Mouse (Mus musculus) liver, embryonic 15.5 days (tissue): ENCODE results near the gene Agpat1. TPM values are rescaled to one million over a fixed set of nuclear protein-coding genes. Genes with fewer than 3 reads are reported as not detected.

ENCODE experiments used
- ATAC-seq: fragments of 200-750 bp; cut with Nextera tagmentation; 2 replicates; pipeline ENCODE4 v1.8.0; 2017; ENCODE audit warnings: moderate number of reproducible peaks, mild to moderate bottlenecking, moderate library complexity; ENCODE audit not compliant: insufficient read depth
- H3K27ac ChIP-seq: fragments of 300-500 bp; sonication (generic); replicated peaks from 2 replicates; pipeline ENCODE4 v1.5.1; 2015; ENCODE audit warnings: mild to moderate bottlenecking, inconsistent platforms
- H3K27me3 ChIP-seq: fragments of 300-500 bp; sonication (generic); 2 replicates; pipeline ENCODE4 v1.6.1; 2015; ENCODE audit warnings: mild to moderate bottlenecking, inconsistent platforms
- H3K36me3 ChIP-seq: fragments of 300-500 bp; sonication (generic); replicated peaks from 2 replicates; pipeline ENCODE4 v1.6.1; 2015; ENCODE audit warnings: moderate library complexity, mild to moderate bottlenecking, inconsistent platforms
- H3K4me1 ChIP-seq: fragments of 300-500 bp; sonication (generic); replicated peaks from 2 replicates; pipeline ENCODE4 v1.6.1; 2015; ENCODE audit warnings: inconsistent platforms
- H3K4me2 ChIP-seq: fragments of 300-500 bp; sonication (generic); 2 replicates; pipeline ENCODE4 v1.6.1; 2015; ENCODE audit warnings: moderate library complexity, mild to moderate bottlenecking, inconsistent platforms
- H3K4me3 ChIP-seq: fragments of 300-500 bp; sonication (generic); replicated peaks from 2 replicates; pipeline ENCODE4 v1.5.1; 2015; ENCODE audit warnings: mild to moderate bottlenecking, inconsistent platforms
- H3K9ac ChIP-seq: fragments of 300-500 bp; sonication (generic); 2 replicates; pipeline ENCODE4 v1.6.1; 2015; ENCODE audit warnings: moderate library complexity, mild to moderate bottlenecking, inconsistent platforms
- H3K9me3 ChIP-seq: fragments of 300-500 bp; sonication (generic); replicated peaks from 2 replicates; pipeline ENCODE4 v1.6.1; 2016; ENCODE audit warnings: inconsistent platforms
- whole genome bisulfite sequencing: fragments of 180-500 bp; shearing (Covaris S2); methylation state at CpG from one replicate; pipeline ENCODE4 v1.1.7; 2015; ENCODE audit warnings: mixed read lengths; ENCODE audit not compliant: insufficient replicate concordance; 5-methylcytosine and 5-hydroxymethylcytosine counted together
- polyA plus RNA-seq: library from polyadenylated mRNA; unstranded; fragments of >200 nt; fragmentation: Nextera tagmentation; extraction: Ambion mirVana; gene quantifications from 2 replicates; pipeline ENCODE4 v1.2.1, GENCODE M21; 2015

The Agpat1 gene
- polyA plus RNA-seq, 1 experiment from 2014 or later: 21.1 TPM

DNA sequence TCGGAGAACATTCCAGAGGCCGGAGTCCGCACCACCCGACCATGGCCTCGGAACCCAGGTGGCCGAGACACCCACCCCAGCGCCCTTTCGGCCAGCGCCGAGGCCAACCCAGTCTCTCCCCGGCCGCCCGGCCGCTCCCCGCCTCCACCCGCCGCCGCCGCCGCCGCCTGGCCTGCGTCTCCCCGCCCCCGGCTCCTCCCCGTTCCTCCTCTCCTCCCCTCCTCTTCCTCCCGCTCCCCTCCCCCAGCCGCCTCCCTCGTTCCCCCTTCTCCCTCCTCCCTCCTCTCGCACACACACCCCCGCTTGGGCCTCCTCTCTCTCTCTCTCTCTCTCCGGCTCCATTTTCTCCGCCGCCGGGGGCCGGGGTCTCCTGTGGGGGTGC is 12.1 kb upstream of the Agpat1 start:
- Histone ChIP-seq H3K36me3 (peaks cover 23% of the 10 kb centered on the region), H3K4me3 (peak overlapping the region; percentile 84), H3K27ac (peak overlapping the region; percentile 87), H3K9me3 (no peaks in the 10 kb centered on the region), H3K4me1 (peaks cover 81% of the 10 kb centered on the region), H3K27me3 (no peaks in the 10 kb centered on the region), H3K4me2 (peak overlapping the region; percentile 100), H3K9ac (peak overlapping the region; percentile 91)
- WGBS: 1% methylated on average over 35 of the region's 35 CpGs
- peak; percentile 56 for ATAC-seq

DNA sequence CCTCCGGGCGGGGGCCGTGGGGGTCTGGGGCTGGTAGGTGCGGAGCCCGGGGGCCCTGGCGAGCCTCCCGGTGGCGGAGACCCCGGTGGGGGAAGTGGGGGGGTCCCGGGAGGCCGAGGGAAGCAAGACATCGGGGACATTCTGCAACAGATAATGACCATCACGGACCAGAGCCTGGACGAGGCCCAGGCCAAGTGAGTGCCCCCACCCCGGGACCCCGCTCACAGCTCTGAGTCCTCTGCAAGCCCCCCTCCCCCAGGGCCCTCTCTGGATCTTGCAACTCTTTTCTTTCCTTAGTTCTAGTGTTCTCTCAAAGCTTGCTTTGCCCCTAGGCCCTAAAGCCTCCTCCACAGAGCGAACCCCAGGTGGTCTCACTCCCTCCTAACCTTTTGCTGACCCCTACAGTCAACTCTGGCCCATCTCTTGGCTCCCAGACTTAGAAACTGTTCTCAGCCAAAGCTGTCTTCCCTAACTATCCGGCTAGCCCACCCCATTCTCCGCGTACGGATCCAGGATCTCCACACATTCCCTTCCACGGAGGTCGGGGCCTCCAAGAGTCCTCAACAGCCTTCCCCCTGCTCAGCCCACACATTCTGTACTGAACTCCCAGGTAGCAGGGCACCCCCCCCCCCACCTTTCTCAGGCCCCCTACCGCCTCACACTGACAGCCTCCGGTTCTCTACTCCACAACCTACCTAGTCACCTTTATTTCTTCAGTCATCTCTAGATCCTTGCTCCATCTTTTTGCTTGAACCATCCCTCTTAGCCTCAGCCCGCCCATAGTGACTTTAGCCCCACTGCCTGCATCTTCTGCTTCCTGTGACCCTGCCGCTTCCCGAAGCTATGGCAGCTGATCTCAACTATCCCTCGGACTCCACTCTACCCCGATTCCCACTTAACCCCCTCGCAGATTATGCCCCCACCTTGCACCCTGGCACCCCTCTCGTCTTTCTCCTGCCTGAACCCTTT is 11.2 kb upstream of the Agpat1 start:
- H3K4me3 ChIP-seq: peak overlapping the region; percentile 84
- H3K9ac ChIP-seq: peak overlapping the region; percentile 91
- peak overlapping the region; percentile 100 for H3K4me2 ChIP-seq
- no peak for ATAC-seq
- H3K36me3 ChIP-seq: peaks cover 23% of the 10 kb centered on the region
- H3K27ac ChIP-seq: peak overlapping the region; percentile 87
- H3K9me3 ChIP-seq: no peaks in the 10 kb centered on the region
- H3K27me3 ChIP-seq: no peaks in the 10 kb centered on the region
- WGBS: 3% methylated on average over 32 of the region's 32 CpGs
- peaks cover 83% of the 10 kb centered on the region for H3K4me1 ChIP-seq

DNA sequence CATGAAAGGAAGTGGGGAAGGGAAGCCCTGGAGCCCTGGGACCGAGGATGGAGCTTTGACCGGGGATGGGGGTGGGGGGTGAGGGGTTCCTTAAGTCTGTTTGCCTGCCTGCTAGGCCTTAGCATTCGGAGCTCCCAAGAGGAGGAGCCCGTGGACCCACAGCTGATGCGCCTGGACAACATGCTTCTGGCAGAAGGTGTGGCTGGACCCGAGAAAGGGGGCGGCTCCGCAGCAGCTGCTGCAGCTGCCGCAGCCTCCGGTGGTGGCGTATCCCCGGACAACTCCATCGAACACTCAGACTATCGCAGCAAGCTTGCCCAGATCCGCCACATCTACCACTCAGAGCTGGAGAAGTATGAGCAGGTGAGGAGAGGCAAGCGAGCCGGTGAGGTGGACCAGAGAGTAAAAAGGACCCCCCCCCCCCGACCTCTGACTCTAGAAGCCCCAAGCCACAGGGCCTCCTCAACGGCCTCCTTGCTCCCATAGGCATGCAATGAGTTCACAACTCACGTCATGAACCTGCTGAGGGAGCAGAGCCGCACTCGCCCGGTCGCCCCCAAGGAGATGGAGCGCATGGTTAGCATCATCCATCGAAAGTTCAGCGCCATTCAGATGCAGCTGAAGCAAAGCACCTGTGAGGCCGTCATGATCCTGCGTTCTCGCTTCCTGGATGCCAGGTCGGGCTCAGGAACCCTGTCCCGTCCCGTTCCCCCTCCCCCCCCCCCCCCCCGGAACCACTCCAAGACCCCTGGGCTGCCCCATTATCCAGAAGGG is 10.1 kb upstream of the Agpat1 start:
- no peak for ATAC-seq
- no peaks in the 10 kb centered on the region for H3K9me3 ChIP-seq
- H3K4me3 ChIP-seq: peak overlapping the region; percentile 84
- H3K4me2 ChIP-seq: peak overlapping the region; percentile 100
- peaks cover 23% of the 10 kb centered on the region for H3K36me3 ChIP-seq
- H3K9ac ChIP-seq: peak overlapping the region; percentile 91; the same call in 1 of the 2 replicates
- peak overlapping the region; percentile 87 for H3K27ac ChIP-seq
- no peaks in the 10 kb centered on the region for H3K27me3 ChIP-seq
- 70% methylated on average over 34 of the region's 34 CpGs for WGBS
- peaks cover 82% of the 10 kb centered on the region for H3K4me1 ChIP-seq

DNA sequence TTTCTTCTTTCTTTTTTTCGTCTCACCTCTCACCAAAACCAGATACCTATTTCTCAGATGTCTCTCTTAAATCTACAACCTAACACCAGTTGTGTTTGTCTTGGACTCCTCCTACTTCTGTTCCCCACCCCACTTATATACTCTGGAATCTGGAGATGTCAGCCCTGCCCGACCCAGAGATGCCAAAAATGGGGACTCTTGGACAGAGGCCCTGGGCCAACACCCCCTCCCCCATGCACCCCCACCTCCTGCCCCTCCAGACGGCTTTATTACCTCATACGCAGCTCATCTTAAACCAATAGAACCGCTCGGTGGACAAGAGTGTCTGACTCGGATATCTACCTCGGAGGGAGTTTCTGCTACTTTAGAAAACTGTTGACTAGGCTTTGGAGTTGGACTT is 8.0 kb upstream of the Agpat1 start:
- H3K9me3 ChIP-seq: no peaks in the 10 kb centered on the region
- WGBS: 67% methylated on average over 8 of the region's 8 CpGs
- H3K36me3 ChIP-seq: peaks cover 35% of the 10 kb centered on the region
- no peak overlapping the region for H3K4me2 ChIP-seq
- peaks cover 73% of the 10 kb centered on the region for H3K4me1 ChIP-seq
- no peak for ATAC-seq
- no peak overlapping the region for H3K27ac ChIP-seq
- no peak overlapping the region for H3K9ac ChIP-seq
- H3K4me3 ChIP-seq: no peak overlapping the region
- H3K27me3 ChIP-seq: no peaks in the 10 kb centered on the region

DNA sequence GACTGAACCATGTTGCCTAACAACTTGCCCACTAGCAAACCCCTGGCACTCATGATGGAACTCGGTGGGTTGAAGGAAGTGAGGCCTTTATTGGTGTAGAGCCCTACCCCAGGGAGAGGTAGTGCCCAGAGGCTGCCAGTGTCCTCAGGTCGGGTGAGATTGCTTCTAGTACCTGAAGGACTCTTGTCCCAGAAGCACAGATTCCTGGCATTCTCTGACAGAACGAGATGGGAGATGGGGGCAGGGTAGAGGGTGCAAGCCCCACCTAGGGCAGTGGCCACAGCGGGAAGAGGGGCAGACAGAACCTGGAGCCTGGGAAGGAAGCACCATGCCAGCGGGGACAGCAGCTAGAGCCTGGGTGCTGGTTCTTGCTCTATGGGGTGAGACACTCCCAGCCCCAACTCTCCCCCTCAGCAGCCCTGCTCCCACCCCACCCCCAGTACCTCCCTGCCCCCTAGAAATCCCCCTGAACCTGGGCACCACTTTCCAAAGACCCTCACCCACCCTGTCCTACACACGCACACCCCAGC is 6.4 kb upstream of the Agpat1 start, which contains the start of gene Ager:
TSS of gene Ager (plus strand) at position 297 of the 530 bp plus-strand sequence.
- Histone ChIP-seq H3K36me3 (peaks cover 44% of the 10 kb centered on the region), H3K9me3 (no peaks in the 10 kb centered on the region), H3K27ac (no peak within 1 kb of the TSS), H3K4me3 (no peak within 1 kb of the TSS), H3K9ac (no peak within 1 kb of the TSS), H3K27me3 (no peaks in the 10 kb centered on the region), H3K4me1 (peaks cover 70% of the 10 kb centered on the region), H3K4me2 (no peak within 1 kb of the TSS)
- no peak for ATAC-seq
- WGBS: 21% methylated on average over 6 of the region's 6 CpGs

DNA sequence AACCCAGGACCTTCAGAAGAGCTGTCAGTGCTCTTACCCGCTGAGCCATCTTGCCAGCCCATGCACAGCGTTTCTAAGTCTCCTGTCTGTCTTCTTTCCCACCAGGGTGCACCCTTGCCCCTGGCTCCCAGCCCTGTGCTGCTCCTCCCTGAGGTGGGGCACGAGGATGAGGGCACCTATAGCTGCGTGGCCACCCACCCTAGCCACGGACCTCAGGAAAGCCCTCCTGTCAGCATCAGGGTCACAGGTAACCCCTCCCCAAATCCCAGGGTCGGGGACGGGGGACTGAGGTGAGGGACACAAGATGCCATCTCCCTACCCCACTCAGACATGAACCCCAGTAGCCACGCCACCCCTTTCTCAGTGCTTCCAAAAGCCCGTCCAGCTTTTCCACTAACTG is 4.2 kb upstream of the Agpat1 start:
- 71% methylated on average over 9 of the region's 9 CpGs for WGBS
- peaks cover 60% of the 10 kb centered on the region for H3K4me1 ChIP-seq

DNA sequence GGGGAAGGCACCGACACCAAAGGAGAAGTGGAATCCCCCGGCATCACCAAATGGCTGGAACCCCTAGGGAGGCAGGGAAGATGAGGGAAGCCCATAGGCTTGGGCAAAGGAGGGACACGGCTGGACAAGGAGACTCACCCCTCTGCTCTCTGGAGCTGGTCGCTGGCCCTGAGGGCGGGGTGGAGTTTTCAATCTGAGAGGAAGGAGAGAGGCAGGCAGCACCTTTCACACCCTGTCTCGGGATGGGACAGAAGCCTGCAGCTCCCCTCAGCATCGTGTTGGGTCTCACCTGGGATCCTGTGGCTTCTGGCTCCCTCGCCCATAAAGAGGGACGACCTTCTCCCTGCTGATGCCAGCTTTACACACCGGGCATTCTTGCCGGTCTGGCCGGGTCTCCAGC is 2.3 kb upstream of the Agpat1 start:
- H3K4me2 ChIP-seq: peak overlapping the region; percentile 97
- 85% methylated on average over 12 of the region's 12 CpGs for WGBS
- H3K9ac ChIP-seq: 0 out of 2 replicates have a peak overlapping the region, but pooled peaks have one; percentile 85
- H3K27ac ChIP-seq: no peak overlapping the region
- H3K4me1 ChIP-seq: peaks cover 70% of the 10 kb centered on the region
- H3K9me3 ChIP-seq: no peaks in the 10 kb centered on the region
- no peak for ATAC-seq
- H3K27me3 ChIP-seq: no peaks in the 10 kb centered on the region
- H3K4me3 ChIP-seq: peak overlapping the region; percentile 89; the same call in 1 of the 2 replicates
- H3K36me3 ChIP-seq: peaks cover 20% of the 10 kb centered on the region

More for the DNA sequence above, 4.2 kb upstream of the Agpat1 start:
- Histone ChIP-seq H3K4me3 (no peak overlapping the region), H3K36me3 (peaks cover 34% of the 10 kb centered on the region), H3K27me3 (no peaks in the 10 kb centered on the region), H3K9ac (no peak overlapping the region), H3K27ac (no peak overlapping the region), H3K9me3 (no peaks in the 10 kb centered on the region), H3K4me2 (no peak overlapping the region)
- no peak for ATAC-seq

DNA sequence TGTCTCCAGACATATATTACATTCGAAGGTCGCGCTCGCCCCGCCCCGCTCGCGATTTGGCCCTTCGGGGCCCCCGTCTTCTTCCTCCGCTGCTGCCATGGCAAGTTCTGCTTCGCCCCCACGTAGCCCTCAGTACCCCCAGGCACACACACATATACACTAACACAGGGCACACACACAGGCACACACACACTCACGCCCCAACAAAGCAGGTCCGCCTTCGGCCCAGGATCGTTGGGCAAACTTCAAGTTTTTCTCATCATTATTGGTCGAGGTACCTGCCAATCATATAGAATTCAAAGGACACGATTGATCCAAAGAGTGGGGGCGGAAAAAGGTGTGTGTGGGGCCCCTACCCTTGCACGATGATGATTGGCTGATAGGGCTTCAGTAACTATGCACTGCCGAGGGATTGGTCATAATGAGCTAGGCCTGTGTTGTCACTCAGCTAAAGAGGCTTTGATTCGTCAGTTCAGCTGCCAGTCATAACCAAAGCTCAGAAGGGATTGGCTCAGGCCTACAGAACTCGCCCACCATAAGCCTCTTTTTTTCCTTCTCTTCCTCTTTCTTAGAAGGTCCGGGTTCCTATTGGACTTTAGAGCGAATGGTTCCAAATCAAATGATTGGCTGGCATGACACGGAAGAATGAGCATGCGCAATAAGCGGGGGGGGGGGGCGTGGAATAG is 544 bp upstream of the Agpat1 start, which contains the start of gene Rnf5:
TSS of gene Rnf5 (minus strand) at position 316 of the 686 bp plus-strand sequence.
- Histone ChIP-seq H3K27ac (peak within 1 kb of the TSS; percentile 89), H3K27me3 (no peaks in the 10 kb centered on the region), H3K4me1 (peaks cover 71% of the 10 kb centered on the region), H3K9ac (peak within 1 kb of the TSS; percentile 94), H3K4me2 (peak within 1 kb of the TSS; percentile 97), H3K9me3 (no peaks in the 10 kb centered on the region), H3K4me3 (peak within 1 kb of the TSS; percentile 89), H3K36me3 (peaks cover 23% of the 10 kb centered on the region)
- ATAC-seq: peak; percentile 89
- under 1% methylated on average over 30 of the region's 30 CpGs for WGBS

DNA sequence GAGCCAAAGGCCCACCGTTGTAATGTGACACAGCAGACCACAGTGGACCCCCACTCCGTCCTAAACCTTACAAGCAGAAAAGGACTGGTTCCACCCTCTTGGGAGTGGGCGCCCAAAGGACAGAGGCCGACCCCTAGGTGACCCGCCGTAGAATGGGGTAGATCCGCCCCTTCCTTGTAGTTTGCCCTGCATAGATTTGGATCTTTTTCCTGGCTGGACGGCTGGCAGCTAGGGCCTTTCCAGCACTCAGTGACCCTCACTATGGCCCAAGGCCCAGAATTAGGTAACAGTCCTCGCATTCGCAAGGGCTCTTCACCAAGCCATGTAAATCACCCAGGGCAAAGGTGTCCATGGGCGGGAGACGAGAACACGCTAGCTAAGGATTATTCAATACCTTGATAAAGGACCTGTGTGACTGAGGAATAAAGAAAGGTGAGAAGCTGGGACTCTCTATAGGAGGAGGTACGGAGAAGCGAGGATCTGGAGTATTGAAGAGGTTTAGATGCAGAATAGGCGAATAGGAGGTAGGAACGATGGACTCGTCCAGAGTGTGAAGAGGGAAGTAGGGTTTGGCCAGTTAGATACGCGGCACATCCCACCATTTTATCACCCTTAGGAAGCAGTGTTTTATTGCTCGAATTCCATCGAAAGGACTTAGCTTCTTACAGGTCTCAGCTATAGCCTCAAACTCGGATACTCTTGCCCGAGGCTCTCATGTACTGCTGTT is 612 bp downstream of the Agpat1 start:
- H3K9me3 ChIP-seq: no peaks in the 10 kb centered on the region
- peaks cover 69% of the 10 kb centered on the region for H3K4me1 ChIP-seq
- H3K36me3 ChIP-seq: peaks cover 23% of the 10 kb centered on the region
- H3K4me2 ChIP-seq: peak overlapping the region; percentile 97
- H3K4me3 ChIP-seq: peak overlapping the region; percentile 89
- no peak for ATAC-seq
- H3K27ac ChIP-seq: peak overlapping the region; percentile 89
- 10% methylated on average over 24 of the region's 24 CpGs for WGBS
- peak overlapping the region; percentile 94 for H3K9ac ChIP-seq
- no peaks in the 10 kb centered on the region for H3K27me3 ChIP-seq

DNA sequence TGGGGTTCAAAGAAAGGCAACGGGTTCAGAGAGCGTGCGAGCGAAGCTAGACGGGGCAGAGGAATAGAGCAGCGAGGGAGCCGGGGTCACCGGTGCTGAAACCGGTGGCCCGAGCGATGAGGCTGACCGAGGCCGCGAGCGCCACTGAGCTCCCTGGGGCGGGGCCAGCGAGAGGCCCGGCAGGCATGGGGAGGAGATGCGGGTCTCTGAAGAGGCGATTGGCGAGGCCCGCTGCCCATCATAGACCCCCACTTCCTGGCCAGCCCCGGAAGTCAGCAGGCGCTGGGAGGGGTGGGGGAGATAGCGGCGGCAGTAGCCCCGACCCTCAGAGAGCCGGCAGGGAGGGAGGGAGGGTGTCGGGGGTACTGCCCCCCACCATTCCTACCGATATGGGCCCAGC is 1.5 kb downstream of the Agpat1 start:
- no peaks in the 10 kb centered on the region for H3K27me3 ChIP-seq
- no peaks in the 10 kb centered on the region for H3K9me3 ChIP-seq
- peaks cover 61% of the 10 kb centered on the region for H3K4me1 ChIP-seq
- peak overlapping the region; percentile 89 for H3K4me3 ChIP-seq
- H3K27ac ChIP-seq: peak overlapping the region; percentile 89
- peaks cover 21% of the 10 kb centered on the region for H3K36me3 ChIP-seq
- peak overlapping the region; percentile 97 for H3K4me2 ChIP-seq
- WGBS: under 1% methylated on average over 30 of the region's 30 CpGs
- H3K9ac ChIP-seq: peak overlapping the region; percentile 94
- peak; percentile 10 for ATAC-seq
